ENCODE assay signal across 9 mouse cellular contexts in genomic region chr9:40628130-40629069, GRCm38 (mm10). TPM values are rescaled to one million over a fixed set of nuclear protein-coding genes. Genes with fewer than 3 reads are reported as not detected.
DNase-seq lines count a peak whose midpoint lies in the region; ATAC-seq and TF ChIP-seq lines count a peak whose summit lies in the region.
"Had no signal": no experiment of that assay in that cellular context is flagged by ENCODE, and none has a peak within 500 bp of the region (broad histone marks: within the 10 kb centered on the region; RNA-seq: fewer than 3 reads in every experiment).

No protein-coding gene starts in this region.

- ATAC-seq in hindbrain, embryonic 11.5 days (ENCODE audit: low FRiP score) = peak; percentile 48; the same call in 1 of the 2 replicates
- ATAC-seq in hindbrain, embryonic 13.5 days (ENCODE audit: low FRiP score) = no peak
- ATAC-seq in monocyte, adult 5-6 weeks (replicated peaks; ENCODE audit: insufficient number of reproducible peaks, low FRiP score, low TSS enrichment, poor library complexity, severe bottlenecking) = no peak

- no peak overlapping the region for H3K9ac ChIP-seq in hindbrain, embryonic 11.5 days (ENCODE audit: low read depth, low read length)
- no peak overlapping the region for H3K9ac ChIP-seq in hindbrain, embryonic 13.5 days
- no peak overlapping the region for H3K9ac ChIP-seq in ES-Bruce4 (ENCODE audit: low read depth, poor library complexity, severe bottlenecking)

- TF ChIP-seq CTCF in ES-Bruce4 (IDR thresholded peaks at IDR 0.05; ENCODE audit: low read depth, low read length) = peak; percentile 88

- DNase-seq in hindbrain, embryonic 11.5 days (ENCODE audit: low spot score) = peak; percentile 72
- DNase-seq in cerebellum, adult 18-20 months = peak; percentile 68 to 80
- peak; percentile 61 for DNase-seq in gastrocnemius, postnatal 14 days
- peak; percentile 47 for DNase-seq in layer of hippocampus, adult 9-11 months
- DNase-seq in lung, postnatal 4 days = peak; percentile 49 to 52

- no peaks in the 10 kb centered on the region for H3K9me3 ChIP-seq in hindbrain, embryonic 11.5 days (ENCODE audit: control insufficient read depth, low read length)
- H3K9me3 ChIP-seq in hindbrain, embryonic 13.5 days = no peaks in the 10 kb centered on the region
- H3K9me3 ChIP-seq in ES-Bruce4 (replicated peaks; ENCODE audit: control insufficient read depth, insufficient read depth, low read length, poor library complexity, severe bottlenecking) = no peaks in the 10 kb centered on the region

- no peak overlapping the region for H3K4me3 ChIP-seq in hindbrain, embryonic 11.5 days (ENCODE audit: low read depth, low read length)
- H3K4me3 ChIP-seq in hindbrain, embryonic 13.5 days = no peak overlapping the region
- H3K4me3 ChIP-seq in ES-Bruce4 (ENCODE audit: low read depth, low read length) = peak overlapping the region; percentile 45; the same call in 1 of the 2 replicates

- no peaks in the 10 kb centered on the region for H3K36me3 ChIP-seq in hindbrain, embryonic 11.5 days (ENCODE audit: control insufficient read depth, insufficient read depth, low read length)
- H3K36me3 ChIP-seq in hindbrain, embryonic 13.5 days = no peaks in the 10 kb centered on the region
- H3K36me3 ChIP-seq in ES-Bruce4 (ENCODE audit: control insufficient read depth, insufficient read depth, low read length, poor library complexity, severe bottlenecking) = no peaks in the 10 kb centered on the region

- H3K4me1 ChIP-seq in hindbrain, embryonic 11.5 days (replicated peaks; ENCODE audit: control insufficient read depth, insufficient read depth, low read length) = no peaks in the 10 kb centered on the region
- H3K4me1 ChIP-seq in hindbrain, embryonic 13.5 days (replicated peaks) = peaks cover 18% of the 10 kb centered on the region
- H3K4me1 ChIP-seq in ES-Bruce4 (ENCODE audit: control insufficient read depth, insufficient read depth, low read length) = no peaks in the 10 kb centered on the region

- no peaks in the 10 kb centered on the region for H3K27me3 ChIP-seq in hindbrain, embryonic 11.5 days (ENCODE audit: control insufficient read depth, insufficient read depth, low read length)
- no peaks in the 10 kb centered on the region for H3K27me3 ChIP-seq in hindbrain, embryonic 13.5 days
- H3K27me3 ChIP-seq in ES-Bruce4 (ENCODE audit: control insufficient read depth, insufficient read depth, low read length, poor library complexity, severe bottlenecking) = no peaks in the 10 kb centered on the region

- H3K4me2 ChIP-seq in hindbrain, embryonic 11.5 days (replicated peaks; ENCODE audit: low read depth, low read length) = no peak overlapping the region
- H3K4me2 ChIP-seq in hindbrain, embryonic 13.5 days = no peak overlapping the region

- H3K27ac ChIP-seq in hindbrain, embryonic 11.5 days (ENCODE audit: low read depth, low read length) = no peak overlapping the region
- no peak overlapping the region for H3K27ac ChIP-seq in hindbrain, embryonic 13.5 days
- H3K27ac ChIP-seq in ES-Bruce4 (ENCODE audit: insufficient read depth, low read length) = peak overlapping the region; percentile 83

- TF ChIP-seq POLR2A in ES-Bruce4 (IDR thresholded peaks at IDR 0.05; ENCODE audit: insufficient read depth, low read length) = no peak

- TF ChIP-seq EP300 in ES-Bruce4 (IDR thresholded peaks at IDR 0.05; ENCODE audit: insufficient read depth, low read depth, low read length) = 0 out of 2 replicates have a peak, but pooled peaks have one; percentile 48

- WGBS in hindbrain, embryonic 11.5 days = 65% methylated on average over 20 of the region's 20 CpGs
- 66% methylated on average over 20 of the region's 20 CpGs for WGBS in hindbrain, embryonic 13.5 days

- intact Hi-C loops in gastrocnemius, postnatal 14 days (cut with DNase I; ENCODE audit: low total_unique reads) = no loop called here

RNA-seq across cellular contexts. Expression of gene Gm21915, which starts 42.0 kb away (rescaled TPM):
- not detected in 2 replicates for polyA plus RNA-seq in hindbrain, embryonic 11.5 days (2014; fragmentation: Nextera tagmentation; extraction: Ambion mirVana)
- polyA plus RNA-seq in hindbrain, embryonic 13.5 days (2015; fragmentation: Nextera tagmentation; extraction: Ambion mirVana) = not detected in 2 replicates
- not detected in 2 replicates for polyA plus RNA-seq in ES-Bruce4 (2011; ENCODE audit: insufficient read depth, insufficient read length, low read depth, missing spikeins)
- total RNA-seq in gastrocnemius, postnatal 14 days (2021) = not detected
- not detected in 3 replicates for total RNA-seq in monocyte, adult 5-6 weeks (2017)
- total RNA-seq: heart, postnatal 14 days had no signal

RNA-seq across cellular contexts. Expression of gene Clmp, which starts 57.4 kb away (rescaled TPM):
- 44.1 and 45.6 TPM in 2 replicates for polyA plus RNA-seq in hindbrain, embryonic 11.5 days (2014; fragmentation: Nextera tagmentation; extraction: Ambion mirVana)
- 46.6 and 47.1 TPM in 2 replicates for polyA plus RNA-seq in hindbrain, embryonic 13.5 days (2015; fragmentation: Nextera tagmentation; extraction: Ambion mirVana)
- 3.5 and 3.9 TPM in 2 replicates for polyA plus RNA-seq in ES-Bruce4 (2011; ENCODE audit: insufficient read depth, insufficient read length, low read depth, missing spikeins)
- total RNA-seq in gastrocnemius, postnatal 14 days (2021) = 1 to 10 TPM; 7.5 to 8.2 TPM
- total RNA-seq in monocyte, adult 5-6 weeks (2017) = 0.10 to 0.29 TPM in 2 of 3 replicates, not detected in the other
